Mouse (Mus musculus) megakaryocyte, embryonic 14.5 days (primary cell): ENCODE measurements around the gene Fli1.

Experiments
- FLI1 ChIP-seq: IDR thresholded peaks from 2 replicates; pipeline ENCODE4 v1.6.1; 2012; ENCODE audit warnings: low read length, inconsistent platforms, mixed read lengths
- GATA1 ChIP-seq: IDR thresholded peaks from 3 replicates; pipeline ENCODE4 v1.6.1; 2012; ENCODE audit warnings: mixed read lengths, low read length, inconsistent platforms, borderline replicate concordance

GRCm38 (mm10) chr9:32520821-32521220, 21.8 kb downstream of the Fli1 start:
- TF ChIP-seq GATA1, result no peak
- no peak for TF ChIP-seq FLI1
